Mouse (Mus musculus) erythroblast, adult 5-6 weeks (primary cell): ENCODE results near the gene Igfbp6. TPM values are rescaled to one million over a fixed set of nuclear protein-coding genes. Genes with fewer than 3 reads are reported as not detected.

Experiments
- ATAC-seq: replicated peaks from 2 replicates; pipeline ENCODE4 v1.8.0; 2016; ENCODE audit warnings: moderate number of reproducible peaks, mild to moderate bottlenecking, moderate TSS enrichment, inconsistent platforms; ENCODE audit not compliant: poor library complexity, low FRiP score, severe bottlenecking
- total RNA-seq, 2 experiments: library from RNA; stranded (forward) in 1 of 2; stranded (reverse) in 1 of 2; fragments of 150-400 nt in 1 of 2; fragments of 200-764, 138-1000 nt in 1 of 2; gene quantifications; 2 replicates each; pipeline versions ENCODE4 v1.2.3 to v1.2.4; 2015 to 2017; ENCODE audit warnings: low replicate concordance in 2 of 2

Igfbp6 gene
- total RNA-seq (2015; ENCODE audit: low replicate concordance) = 1.5 TPM in 1 of 2 replicates, not detected in the other
- not detected in 2 replicates for total RNA-seq (2017; ENCODE audit: low replicate concordance)

- no peak for ATAC-seq
Measured at GRCm38 (mm10) chr15:102144274-102144711, at the start of gene Igfbp6. Igfbp6 (plus strand) TSS chr15:102144362.

- ATAC-seq = no peak
Measured at GRCm38 (mm10) chr15:102094988-102095387, 49.2 kb upstream of the Igfbp6 start.

- no peak for ATAC-seq
Measured at GRCm38 (mm10) chr15:102097147-102097915, 46.8 kb upstream of the Igfbp6 start.

- ATAC-seq = no peak
Measured at GRCm38 (mm10) chr15:102097991-102098555, 46.1 kb upstream of the Igfbp6 start.

GRCm38 (mm10) chr15:102099260-102099659 is 44.9 kb upstream of the Igfbp6 start:
- no peak for ATAC-seq

- no peak for ATAC-seq
Measured at GRCm38 (mm10) chr15:102099771-102100160, 44.4 kb upstream of the Igfbp6 start.

GRCm38 (mm10) chr15:102100161-102100981 is 43.8 kb upstream of the Igfbp6 start, which contains the start of gene Tns2:
Tns2 (plus strand) TSS chr15:102100413.
- ATAC-seq = peak; percentile 31; the same call in 1 of the 2 replicates

GRCm38 (mm10) chr15:102100996-102101671 is 43.0 kb upstream of the Igfbp6 start:
- no peak for ATAC-seq

- ATAC-seq = no peak
Measured at GRCm38 (mm10) chr15:102101672-102102541, 42.3 kb upstream of the Igfbp6 start.

GRCm38 (mm10) chr15:102102548-102103121 is 41.5 kb upstream of the Igfbp6 start:
- no peak for ATAC-seq

GRCm38 (mm10) chr15:102103371-102103946 is 40.7 kb upstream of the Igfbp6 start:
- ATAC-seq = no peak

GRCm38 (mm10) chr15:102103947-102104555 is 40.1 kb upstream of the Igfbp6 start:
- no peak for ATAC-seq

GRCm38 (mm10) chr15:102105360-102105759 is 38.8 kb upstream of the Igfbp6 start:
- ATAC-seq = no peak

- no peak for ATAC-seq
Measured at GRCm38 (mm10) chr15:102105764-102106730, 38.1 kb upstream of the Igfbp6 start.

GRCm38 (mm10) chr15:102106754-102107456 is 37.3 kb upstream of the Igfbp6 start:
- no peak for ATAC-seq
